Mouse (Mus musculus) neutrophil, adult 65 days (primary cell): Measurements from ENCODE around the gene Plek. TPM values are rescaled to one million over a fixed set of nuclear protein-coding genes. Genes with fewer than 3 reads are reported as not detected.

Source experiments
- total RNA-seq: library from RNA; stranded (reverse); gene quantifications from 2 replicates; pipeline ENCODE4 v1.2.4, GENCODE M21; 2023

The Plek gene
- 378 and 475 TPM in 2 replicates for total RNA-seq

GRCm38 (mm10) chr11:17051545-17052475 lies at the start of gene Plek, which contains the start of gene Cnrip1:
Plek (minus strand) TSS chr11:17052381.
Cnrip1 (plus strand) TSS chr11:17051586.

GRCm38 (mm10) chr11:16950976-16951760 lies 101.0 kb downstream of the Plek start, which contains the start of gene Fbxo48:
Fbxo48 (plus strand) TSS chr11:16951375.

Other genes with a start within 250 kb of the Plek start
- 3.4 and 3.6 TPM in 2 replicates for gene Fbxo48, start 101.0 kb downstream of the Plek start, total RNA-seq
- 0.32 TPM in 1 of 2 replicates, not detected in the other for gene Cnrip1, start 795 bp downstream of the Plek start, total RNA-seq
- gene Ppp3r1, start 106.9 kb upstream of the Plek start, total RNA-seq = 59.2 and 68.4 TPM in 2 replicates
- 2.3 and 3.3 TPM in 2 replicates for gene Wdr92, start 129.7 kb upstream of the Plek start, total RNA-seq
- 5.8 and 8.1 TPM in 2 replicates for gene Pno1, start 159.2 kb upstream of the Plek start, total RNA-seq
- 38.0 and 39.7 TPM in 2 replicates for gene C1d, start 205.2 kb upstream of the Plek start, total RNA-seq